Mouse (Mus musculus) midbrain, embryonic 10.5 days (tissue): ENCODE data around the gene H2afj. TPM values are rescaled to one million over a fixed set of nuclear protein-coding genes. Genes with fewer than 3 reads are reported as not detected.

ENCODE experiments used
- DNase-seq: peaks from one replicate; pipeline ENCODE4 v3.0.0-alpha.2; 2017; ENCODE audit warnings: low spot score
- H3K27ac ChIP-seq: fragments of 300-500 bp; sonication (generic); replicated peaks from 2 replicates; pipeline ENCODE4 v1.5.1; 2016; ENCODE audit warnings: mild to moderate bottlenecking
- H3K27me3 ChIP-seq: fragments of 300-500 bp; sonication (generic); 2 replicates; pipeline ENCODE4 v1.6.1; 2016; ENCODE audit warnings: low read depth, mild to moderate bottlenecking; ENCODE audit not compliant: poor library complexity, severe bottlenecking
- H3K36me3 ChIP-seq: fragments of 300-500 bp; sonication (generic); 2 replicates; pipeline ENCODE4 v1.6.1; 2016; ENCODE audit warnings: mild to moderate bottlenecking, moderate library complexity
- H3K4me1 ChIP-seq: fragments of 300-500 bp; sonication (generic); 2 replicates; pipeline ENCODE4 v1.6.1; 2016
- H3K4me3 ChIP-seq: fragments of 300-500 bp; sonication (generic); 2 replicates; pipeline ENCODE4 v1.5.1; 2016; ENCODE audit warnings: mild to moderate bottlenecking, moderate library complexity
- H3K9me3 ChIP-seq: fragments of 300-500 bp; sonication (generic); replicated peaks from 2 replicates; pipeline ENCODE4 v1.6.1; 2016; ENCODE audit warnings: mild to moderate bottlenecking
- WGBS: fragments of 180-500 bp; shearing (Covaris S2); methylation state at CpG from one replicate; pipeline ENCODE4 v1.1.7; 2016; 5-methylcytosine and 5-hydroxymethylcytosine counted together
- polyA plus RNA-seq: library from polyadenylated mRNA; unstranded; fragments of >200 nt; fragmentation: Nextera tagmentation; extraction: Ambion mirVana; gene quantifications from 2 replicates; pipeline ENCODE4 v1.2.1, GENCODE M21; 2016

The H2afj gene
- polyA plus RNA-seq, 1 experiment from 2014 or later = 102 TPM

- Histone ChIP-seq H3K27me3 (peaks cover 4% of the 10 kb centered on the region; the same call in 1 of the 2 replicates), H3K4me1 (peaks cover 14% of the 10 kb centered on the region), H3K36me3 (peaks cover 22% of the 10 kb centered on the region), H3K4me3 (peak overlapping the region; percentile 100), H3K9me3 (no peaks in the 10 kb centered on the region), H3K27ac (peak overlapping the region; percentile 83)
- WGBS = 40% methylated on average over 4 of the region's 4 CpGs
- no peak for DNase-seq
Measured at GRCm38 (mm10) chr6:136828681-136829080, 20.6 kb downstream of the H2afj start.

GRCm38 (mm10) chr6:136831712-136832111 is 23.7 kb downstream of the H2afj start:
- no peaks in the 10 kb centered on the region for H3K9me3 ChIP-seq
- H3K27me3 ChIP-seq = peaks cover 4% of the 10 kb centered on the region; the same call in 1 of the 2 replicates
- no peak for DNase-seq
- H3K27ac ChIP-seq = no peak overlapping the region
- H3K36me3 ChIP-seq = no peaks in the 10 kb centered on the region
- H3K4me3 ChIP-seq = no peak overlapping the region
- H3K4me1 ChIP-seq = peaks cover 10% of the 10 kb centered on the region
- WGBS = 82% methylated on average over 5 of the region's 5 CpGs

GRCm38 (mm10) chr6:136835352-136835751 is 27.3 kb downstream of the H2afj start, which contains the start of gene Smco3:
Smco3 (minus strand) TSS chr6:136835452.
- no peak for DNase-seq
- H3K4me1 ChIP-seq = no peaks in the 10 kb centered on the region
- no peaks in the 10 kb centered on the region for H3K36me3 ChIP-seq
- WGBS = 59% methylated on average over 4 of the region's 4 CpGs
- H3K27ac ChIP-seq = no peak within 1 kb of the TSS
- peaks cover 4% of the 10 kb centered on the region; the same call in 1 of the 2 replicates for H3K27me3 ChIP-seq
- no peaks in the 10 kb centered on the region for H3K9me3 ChIP-seq
- H3K4me3 ChIP-seq = no peak within 1 kb of the TSS

GRCm38 (mm10) chr6:136837323-136837722 is 29.3 kb downstream of the H2afj start:
- no peak for DNase-seq
- 87% methylated on average over 3 of the region's 3 CpGs for WGBS
- Histone ChIP-seq H3K4me1 (no peaks in the 10 kb centered on the region), H3K9me3 (no peaks in the 10 kb centered on the region), H3K27me3 (no peaks in the 10 kb centered on the region), H3K36me3 (no peaks in the 10 kb centered on the region), H3K4me3 (no peak overlapping the region), H3K27ac (no peak overlapping the region)

- no peaks in the 10 kb centered on the region for H3K36me3 ChIP-seq
- H3K9me3 ChIP-seq = no peaks in the 10 kb centered on the region
- H3K27me3 ChIP-seq = no peaks in the 10 kb centered on the region
- H3K4me1 ChIP-seq = no peaks in the 10 kb centered on the region
- 66% methylated on average over 2 of the region's 2 CpGs for WGBS
- DNase-seq = no peak
- no peak overlapping the region for H3K27ac ChIP-seq
- no peak overlapping the region for H3K4me3 ChIP-seq
Measured at GRCm38 (mm10) chr6:136844903-136845302, 36.9 kb downstream of the H2afj start.

GRCm38 (mm10) chr6:136845706-136846480 is 37.8 kb downstream of the H2afj start:
- DNase-seq = no peak
- H3K36me3 ChIP-seq = no peaks in the 10 kb centered on the region
- H3K27me3 ChIP-seq = no peaks in the 10 kb centered on the region
- no peaks in the 10 kb centered on the region for H3K4me1 ChIP-seq
- H3K4me3 ChIP-seq = no peak overlapping the region
- H3K27ac ChIP-seq = no peak overlapping the region
- WGBS = 80% methylated on average over 5 of the region's 5 CpGs
- no peaks in the 10 kb centered on the region for H3K9me3 ChIP-seq

GRCm38 (mm10) chr6:136847267-136847666 is 39.2 kb downstream of the H2afj start:
- Histone ChIP-seq H3K4me1 (0 out of 2 replicates have a peak, but pooled peaks cover under 1% of the 10 kb centered on the region), H3K9me3 (no peaks in the 10 kb centered on the region), H3K4me3 (no peak overlapping the region), H3K27ac (no peak overlapping the region), H3K27me3 (no peaks in the 10 kb centered on the region), H3K36me3 (no peaks in the 10 kb centered on the region)
- 89% methylated on average over 3 of the region's 3 CpGs for WGBS
- DNase-seq = no peak

- Histone ChIP-seq H3K9me3 (no peaks in the 10 kb centered on the region), H3K36me3 (no peaks in the 10 kb centered on the region), H3K4me1 (peaks cover 6% of the 10 kb centered on the region; the same call in 1 of the 2 replicates), H3K27ac (no peak overlapping the region), H3K4me3 (no peak overlapping the region), H3K27me3 (no peaks in the 10 kb centered on the region)
- DNase-seq = peak; percentile 43
- 24% methylated on average over 2 of the region's 2 CpGs for WGBS
Measured at GRCm38 (mm10) chr6:136847790-136848189, 39.7 kb downstream of the H2afj start.

GRCm38 (mm10) chr6:136848399-136848798 is 40.4 kb downstream of the H2afj start:
- Histone ChIP-seq H3K4me1 (peaks cover 7% of the 10 kb centered on the region; the same call in 1 of the 2 replicates), H3K36me3 (no peaks in the 10 kb centered on the region), H3K27ac (no peak overlapping the region), H3K27me3 (no peaks in the 10 kb centered on the region), H3K9me3 (no peaks in the 10 kb centered on the region), H3K4me3 (no peak overlapping the region)
- 93% methylated on average over 8 of the region's 8 CpGs for WGBS
- no peak for DNase-seq

- 87% methylated on average over 5 of the region's 5 CpGs for WGBS
- H3K27ac ChIP-seq = no peak overlapping the region
Measured at GRCm38 (mm10) chr6:136848971-136849370, 40.9 kb downstream of the H2afj start.

GRCm38 (mm10) chr6:136850267-136850666 is 42.2 kb downstream of the H2afj start:
- 84% methylated on average over 6 of the region's 6 CpGs for WGBS
- no peak for DNase-seq
- Histone ChIP-seq H3K36me3 (no peaks in the 10 kb centered on the region), H3K9me3 (no peaks in the 10 kb centered on the region), H3K4me3 (no peak overlapping the region), H3K27me3 (no peaks in the 10 kb centered on the region), H3K27ac (no peak overlapping the region), H3K4me1 (peaks cover 7% of the 10 kb centered on the region; the same call in 1 of the 2 replicates)

More at GRCm38 (mm10) chr6:136848971-136849370, 40.9 kb downstream of the H2afj start:
- H3K27me3 ChIP-seq = no peaks in the 10 kb centered on the region
- H3K4me1 ChIP-seq = peaks cover 7% of the 10 kb centered on the region; the same call in 1 of the 2 replicates
- no peaks in the 10 kb centered on the region for H3K9me3 ChIP-seq
- H3K4me3 ChIP-seq = no peak overlapping the region
- DNase-seq = no peak
- H3K36me3 ChIP-seq = no peaks in the 10 kb centered on the region

- Histone ChIP-seq H3K9me3 (no peaks in the 10 kb centered on the region), H3K4me1 (peaks cover 7% of the 10 kb centered on the region; the same call in 1 of the 2 replicates), H3K36me3 (no peaks in the 10 kb centered on the region), H3K27me3 (no peaks in the 10 kb centered on the region), H3K27ac (no peak overlapping the region; the same call in 1 of the 2 replicates), H3K4me3 (no peak overlapping the region)
- WGBS = 84% methylated on average over 4 of the region's 4 CpGs
- DNase-seq = no peak
Measured at GRCm38 (mm10) chr6:136852348-136852747, 44.3 kb downstream of the H2afj start.

- DNase-seq = no peak
- peaks cover 7% of the 10 kb centered on the region; the same call in 1 of the 2 replicates for H3K4me1 ChIP-seq
- no peak overlapping the region; the same call in 1 of the 2 replicates for H3K27ac ChIP-seq
- no peaks in the 10 kb centered on the region for H3K27me3 ChIP-seq
- H3K4me3 ChIP-seq = no peak overlapping the region
- H3K9me3 ChIP-seq = no peaks in the 10 kb centered on the region
- 64% methylated on average over 3 of the region's 3 CpGs for WGBS
- no peaks in the 10 kb centered on the region for H3K36me3 ChIP-seq
Measured at GRCm38 (mm10) chr6:136852762-136853161, 44.7 kb downstream of the H2afj start.
